Mouse (Mus musculus): ENCODE data around the gene Haspin.

DNA sequence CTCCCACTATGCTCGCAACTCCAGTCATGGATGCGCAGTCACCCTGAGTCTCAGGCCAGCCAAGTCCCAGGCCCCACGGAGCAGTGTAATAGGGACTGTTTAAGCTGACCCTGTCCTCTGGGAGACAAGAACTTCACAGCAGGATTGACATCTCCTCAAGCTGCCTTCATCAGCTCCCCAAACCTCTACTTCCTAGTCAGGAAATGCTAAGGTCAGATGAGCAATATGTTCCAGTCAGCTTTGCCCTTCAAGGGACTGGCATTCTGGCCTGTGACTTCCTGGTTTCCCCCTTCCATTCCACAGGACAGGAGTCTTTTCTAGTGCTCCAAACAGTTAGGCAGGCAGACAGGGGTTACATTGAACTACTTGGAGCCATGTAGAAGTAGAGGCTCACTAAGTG lies 28.2 kb downstream of the Haspin start:
- TF ChIP-seq POLR2A (IDR thresholded peaks at IDR 0.05; ENCODE audit: low read depth, low read length): no peak
- TF ChIP-seq NELFE (IDR thresholded peaks at IDR 0.05; ENCODE audit: low read depth, low read length): no peak
- TF ChIP-seq CHD1 (IDR thresholded peaks at IDR 0.05; ENCODE audit: low read depth, low read length): no peak
- no peak for TF ChIP-seq NRF1 (IDR thresholded peaks at IDR 0.05; ENCODE audit: low read depth, low read length)
- no peak for TF ChIP-seq MAX (IDR thresholded peaks at IDR 0.05; ENCODE audit: low read length)
- no peak for TF ChIP-seq KAT2A (IDR thresholded peaks at IDR 0.05; ENCODE audit: insufficient replicate concordance, low read length)
- TF ChIP-seq CTCF (conservative IDR thresholded peaks at IDR 0.05 in 1 of 2, IDR thresholded peaks at IDR 0.05 in 1 of 2; ENCODE audit: low read depth in 2 of 2, low read length in 2 of 2): no peak

Measured in CH12.LX (cell line).